Mouse (Mus musculus) kidney, adult 2 months (tissue): Measurements from ENCODE around the gene Eepd1.

ENCODE experiments used
- CTCF ChIP-seq: fragments of 200-500 bp; conservative IDR thresholded peaks from 2 replicates; pipeline ENCODE4 v1.5.1; 2011; ENCODE audit warnings: low read depth, mild to moderate bottlenecking, control low read depth, low read length, moderate library complexity, mixed read lengths; ENCODE audit not compliant: insufficient read depth, insufficient read length
- POLR2A ChIP-seq: fragments of 200-500 bp; IDR thresholded peaks from one replicate; pipeline ENCODE4 v1.6.1; 2011; ENCODE audit warnings: low read depth, low read length, control low read depth

GRCm38 (mm10) chr9:25488581-25488980, 7.2 kb downstream of the Eepd1 start:
- no peak for TF ChIP-seq CTCF
- TF ChIP-seq POLR2A, result no peak
